Mouse (Mus musculus): ENCODE data around the gene Hoxc10. TPM values are rescaled to one million over a fixed set of nuclear protein-coding genes. Genes with fewer than 3 reads are reported as not detected.

The Hoxc10 gene
- polyA plus RNA-seq, 1 experiment from 2014 or later = not detected

DNA sequence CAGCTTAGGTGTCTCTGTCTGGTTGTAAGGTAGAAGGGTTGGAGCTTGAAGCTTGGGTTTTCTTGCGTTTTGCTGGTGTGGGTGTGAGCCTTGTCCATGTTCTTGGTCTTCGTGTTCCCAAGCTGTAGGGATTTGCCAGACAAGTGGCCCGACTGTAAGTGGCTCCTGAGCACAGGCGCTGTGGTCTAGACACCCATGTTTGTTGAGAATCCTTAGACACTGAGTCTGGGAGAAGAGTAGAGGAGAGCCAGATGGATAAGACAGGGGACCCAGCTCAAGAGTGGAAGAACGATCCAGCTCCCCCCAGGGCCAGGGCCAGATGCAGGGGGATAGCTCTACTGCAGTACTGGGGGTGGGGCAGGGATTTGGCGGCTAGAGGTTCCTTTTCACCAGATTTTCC, 6.2 kb downstream of the Hoxc10 start:
- WGBS = 0% methylated on average over 6 of the region's 6 CpGs
- no peaks in the 10 kb centered on the region for H3K4me1 ChIP-seq (ENCODE audit: control insufficient read depth, insufficient read depth, low read depth, low read length)
- H3K4me3 ChIP-seq (ENCODE audit: low read length) = no peak overlapping the region
- 0 out of 2 replicates have a peak, but pooled peaks cover 2% of the 10 kb centered on the region for H3K9me3 ChIP-seq (ENCODE audit: control insufficient read depth, low read length)
- H3K9ac ChIP-seq (ENCODE audit: low read depth, low read length) = no peak overlapping the region
- no peak for ATAC-seq
- H3K27me3 ChIP-seq (replicated peaks; ENCODE audit: control insufficient read depth, insufficient read depth, low read length) = peaks cover 85% of the 10 kb centered on the region
- no peaks in the 10 kb centered on the region for H3K36me3 ChIP-seq (ENCODE audit: control insufficient read depth, insufficient read depth, low read length)
- no peak overlapping the region for H3K4me2 ChIP-seq (ENCODE audit: low read length)
- H3K27ac ChIP-seq (ENCODE audit: low read depth, low read length) = no peak overlapping the region

DNA sequence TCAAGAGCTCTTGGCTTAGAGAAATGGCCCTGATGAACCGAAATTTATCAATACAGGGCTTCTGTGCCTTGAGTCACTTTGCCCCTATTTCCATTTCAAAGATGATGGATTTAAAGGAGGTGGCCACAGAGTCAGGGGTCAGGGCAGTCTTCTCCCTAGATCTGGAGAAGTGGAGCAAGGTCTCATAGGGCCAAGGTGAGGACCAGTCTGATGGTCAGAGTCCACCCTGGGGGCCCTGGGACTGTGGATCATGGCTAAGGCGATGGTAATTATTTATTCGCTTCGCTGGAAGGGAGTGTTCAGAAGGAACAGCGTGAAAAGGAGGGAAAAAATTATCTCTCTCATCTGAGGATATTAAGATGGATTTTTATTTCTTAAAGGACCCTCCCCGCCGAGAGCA, 8.4 kb downstream of the Hoxc10 start:
- WGBS = 4% methylated on average over 7 of the region's 7 CpGs
- Histone ChIP-seq H3K9me3 (ENCODE audit: control insufficient read depth, low read length) (0 out of 2 replicates have a peak, but pooled peaks cover 2% of the 10 kb centered on the region), H3K4me2 (ENCODE audit: low read length) (no peak overlapping the region), H3K4me3 (ENCODE audit: low read length) (no peak overlapping the region), H3K27me3 (replicated peaks; ENCODE audit: control insufficient read depth, insufficient read depth, low read length) (peaks cover 86% of the 10 kb centered on the region), H3K9ac (ENCODE audit: low read depth, low read length) (no peak overlapping the region), H3K4me1 (ENCODE audit: control insufficient read depth, insufficient read depth, low read depth, low read length) (no peaks in the 10 kb centered on the region), H3K27ac (ENCODE audit: low read depth, low read length) (no peak overlapping the region), H3K36me3 (ENCODE audit: control insufficient read depth, insufficient read depth, low read length) (no peaks in the 10 kb centered on the region)
- ATAC-seq = no peak

GRCm38 (mm10) chr15:102975688-102976111, 9.1 kb downstream of the Hoxc10 start:
- Histone ChIP-seq H3K27ac (ENCODE audit: low read depth, low read length) (no peak overlapping the region), H3K9ac (ENCODE audit: low read depth, low read length) (no peak overlapping the region), H3K4me2 (ENCODE audit: low read length) (no peak overlapping the region), H3K4me1 (ENCODE audit: control insufficient read depth, insufficient read depth, low read depth, low read length) (no peaks in the 10 kb centered on the region), H3K36me3 (ENCODE audit: control insufficient read depth, insufficient read depth, low read length) (no peaks in the 10 kb centered on the region), H3K4me3 (ENCODE audit: low read length) (no peak overlapping the region), H3K9me3 (ENCODE audit: control insufficient read depth, low read length) (0 out of 2 replicates have a peak, but pooled peaks cover 2% of the 10 kb centered on the region), H3K27me3 (replicated peaks; ENCODE audit: control insufficient read depth, insufficient read depth, low read length) (peaks cover 83% of the 10 kb centered on the region)
- no peak for ATAC-seq
- WGBS = 3% methylated on average over 21 of the region's 21 CpGs

GRCm38 (mm10) chr15:102976171-102976570, 9.6 kb downstream of the Hoxc10 start, which contains the start of gene Hoxc9:
Gene Hoxc9 (plus strand): TSS chr15:102976439.
- no peak for ATAC-seq
- H3K27me3 ChIP-seq (replicated peaks; ENCODE audit: control insufficient read depth, insufficient read depth, low read length) = peaks cover 78% of the 10 kb centered on the region
- no peak within 1 kb of the TSS for H3K4me2 ChIP-seq (ENCODE audit: low read length)
- 1% methylated on average over 20 of the region's 20 CpGs for WGBS
- H3K4me3 ChIP-seq (ENCODE audit: low read length) = no peak within 1 kb of the TSS
- H3K27ac ChIP-seq (ENCODE audit: low read depth, low read length) = no peak within 1 kb of the TSS
- H3K9ac ChIP-seq (ENCODE audit: low read depth, low read length) = no peak within 1 kb of the TSS
- no peaks in the 10 kb centered on the region for H3K4me1 ChIP-seq (ENCODE audit: control insufficient read depth, insufficient read depth, low read depth, low read length)
- H3K36me3 ChIP-seq (ENCODE audit: control insufficient read depth, insufficient read depth, low read length) = no peaks in the 10 kb centered on the region
- H3K9me3 ChIP-seq (ENCODE audit: control insufficient read depth, low read length) = 0 out of 2 replicates have a peak, but pooled peaks cover 2% of the 10 kb centered on the region

DNA sequence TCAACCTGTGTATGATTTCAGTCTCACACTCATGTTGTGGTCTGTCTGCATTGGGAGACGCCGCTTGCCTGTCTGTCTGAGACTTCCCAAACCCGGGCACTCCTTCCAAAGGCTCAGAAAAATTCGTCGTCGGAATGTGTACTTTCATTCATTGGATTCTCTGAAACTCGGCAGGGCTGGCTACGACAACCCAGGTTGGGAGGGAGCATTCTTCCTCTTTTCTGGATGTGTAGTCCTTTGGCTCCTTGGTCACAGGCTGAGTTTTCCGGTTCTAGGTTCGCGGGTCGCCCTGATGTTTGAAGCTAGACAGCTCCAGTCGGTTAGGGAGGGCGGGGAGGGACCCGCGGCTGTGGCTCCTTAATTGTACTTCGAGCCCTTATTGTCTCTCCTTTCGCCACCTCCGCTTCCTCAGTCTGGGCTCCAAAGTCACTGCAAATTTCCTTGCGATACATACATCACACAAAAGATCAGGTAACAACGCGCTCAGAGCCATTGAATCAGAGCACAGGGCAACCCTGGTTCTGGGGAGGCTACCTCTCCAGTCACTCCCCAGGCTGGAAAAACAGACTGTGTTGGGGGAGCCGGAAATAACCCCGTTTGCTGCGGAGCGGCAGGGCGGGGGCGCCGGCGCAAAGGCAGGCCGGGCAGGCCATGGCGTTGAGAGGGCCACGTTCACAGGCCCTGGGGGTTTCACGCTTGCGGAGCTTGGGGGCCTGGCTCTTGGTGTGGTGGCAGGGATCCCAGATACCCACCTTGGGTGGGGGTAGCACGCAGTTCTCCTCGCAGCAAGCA, 10.2 kb downstream of the Hoxc10 start:
- 1% methylated on average over 37 of the region's 37 CpGs for WGBS
- H3K36me3 ChIP-seq (ENCODE audit: control insufficient read depth, insufficient read depth, low read length) = no peaks in the 10 kb centered on the region
- H3K9ac ChIP-seq (ENCODE audit: low read depth, low read length) = no peak overlapping the region
- H3K4me3 ChIP-seq (ENCODE audit: low read length) = no peak overlapping the region
- no peak overlapping the region for H3K27ac ChIP-seq (ENCODE audit: low read depth, low read length)
- no peak overlapping the region for H3K4me2 ChIP-seq (ENCODE audit: low read length)
- 0 out of 2 replicates have a peak, but pooled peaks cover 2% of the 10 kb centered on the region for H3K9me3 ChIP-seq (ENCODE audit: control insufficient read depth, low read length)
- peaks cover 74% of the 10 kb centered on the region for H3K27me3 ChIP-seq (replicated peaks; ENCODE audit: control insufficient read depth, insufficient read depth, low read length)
- ATAC-seq = no peak
- H3K4me1 ChIP-seq (ENCODE audit: control insufficient read depth, insufficient read depth, low read depth, low read length) = peaks cover 1% of the 10 kb centered on the region

DNA sequence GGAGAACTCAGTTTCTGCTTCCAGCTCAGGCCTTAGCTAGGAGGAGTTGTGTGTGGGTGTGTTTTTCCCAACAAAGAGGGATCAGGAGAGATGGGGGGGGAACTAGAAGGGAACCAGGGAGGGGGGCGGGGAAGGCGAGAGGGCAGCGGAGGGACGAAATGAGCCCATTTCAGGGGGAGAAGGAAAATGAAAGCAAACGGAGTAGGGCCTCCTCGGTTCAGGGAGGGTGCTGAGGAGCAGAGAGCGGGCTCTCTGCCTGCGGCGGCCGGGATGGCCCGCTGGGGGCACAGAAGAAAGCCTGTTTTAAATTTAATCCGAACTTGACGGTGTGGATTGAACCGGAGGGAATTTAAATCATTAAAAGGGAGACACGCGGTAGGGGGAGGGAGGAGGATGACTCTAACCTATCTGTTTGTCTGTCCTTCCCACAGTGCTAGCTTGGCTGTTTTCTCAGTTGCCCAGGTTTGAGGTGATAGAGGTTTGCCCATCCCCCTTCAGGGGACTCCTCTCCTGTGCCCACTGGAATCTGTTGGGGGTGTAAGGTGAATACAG, 10.9 kb downstream of the Hoxc10 start:
- H3K27ac ChIP-seq (ENCODE audit: low read depth, low read length) = no peak overlapping the region
- no peak for ATAC-seq
- peaks cover 72% of the 10 kb centered on the region for H3K27me3 ChIP-seq (replicated peaks; ENCODE audit: control insufficient read depth, insufficient read depth, low read length)
- no peak overlapping the region for H3K4me2 ChIP-seq (ENCODE audit: low read length)
- no peaks in the 10 kb centered on the region for H3K36me3 ChIP-seq (ENCODE audit: control insufficient read depth, insufficient read depth, low read length)
- H3K4me3 ChIP-seq (ENCODE audit: low read length) = no peak overlapping the region
- H3K9me3 ChIP-seq (ENCODE audit: control insufficient read depth, low read length) = 0 out of 2 replicates have a peak, but pooled peaks cover 2% of the 10 kb centered on the region
- 3% methylated on average over 16 of the region's 16 CpGs for WGBS
- H3K4me1 ChIP-seq (ENCODE audit: control insufficient read depth, insufficient read depth, low read depth, low read length) = peaks cover 3% of the 10 kb centered on the region
- no peak overlapping the region for H3K9ac ChIP-seq (ENCODE audit: low read depth, low read length)

DNA sequence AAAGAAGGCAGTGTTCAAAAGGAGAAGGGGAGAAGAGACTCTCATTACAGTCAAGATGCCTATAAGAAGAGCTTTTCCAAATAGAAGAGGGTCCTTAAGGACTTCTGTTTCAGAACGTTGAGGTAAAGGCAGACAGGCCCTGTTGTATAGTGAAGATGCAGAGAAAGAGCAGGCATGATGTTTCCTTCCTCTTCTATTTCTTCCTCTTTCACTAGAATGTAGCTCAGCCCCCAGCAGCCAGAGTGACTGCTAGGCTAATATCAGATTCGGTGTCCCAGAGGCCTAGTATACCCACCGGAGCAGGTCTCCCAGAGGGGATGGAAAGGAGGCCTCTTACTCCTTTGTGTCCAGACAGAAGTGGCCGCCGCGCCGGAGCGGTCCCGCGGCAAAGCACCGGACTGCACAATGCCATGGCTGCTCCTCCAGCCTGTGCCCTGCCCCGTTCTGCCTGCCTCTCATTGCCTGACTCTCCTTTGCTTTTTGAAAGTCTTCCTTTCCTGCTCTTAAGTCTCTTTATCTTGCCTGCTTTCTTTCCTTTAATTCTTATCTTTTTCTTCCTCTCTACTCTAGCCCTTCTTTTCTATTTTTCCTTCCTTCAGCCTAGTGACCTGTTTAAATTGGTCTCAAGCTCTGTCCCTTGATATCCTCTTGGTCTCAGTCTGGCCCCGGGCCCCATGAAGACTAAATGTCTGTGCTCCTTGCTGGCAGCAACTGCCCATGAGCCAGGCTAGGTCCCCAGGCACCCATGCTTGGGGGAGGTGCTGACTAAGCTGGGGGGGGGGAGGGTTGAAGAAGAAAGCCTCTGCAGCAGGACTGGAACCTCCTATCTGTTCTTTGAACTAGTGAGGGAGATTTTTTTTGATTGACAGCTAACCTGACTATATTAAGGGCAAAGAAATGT, 12.3 kb downstream of the Hoxc10 start:
- Histone ChIP-seq H3K4me3 (ENCODE audit: low read length) (no peak overlapping the region), H3K27ac (ENCODE audit: low read depth, low read length) (no peak overlapping the region), H3K9ac (ENCODE audit: low read depth, low read length) (no peak overlapping the region), H3K36me3 (ENCODE audit: control insufficient read depth, insufficient read depth, low read length) (no peaks in the 10 kb centered on the region), H3K4me1 (ENCODE audit: control insufficient read depth, insufficient read depth, low read depth, low read length) (peaks cover 3% of the 10 kb centered on the region), H3K9me3 (ENCODE audit: control insufficient read depth, low read length) (no peaks in the 10 kb centered on the region), H3K27me3 (replicated peaks; ENCODE audit: control insufficient read depth, insufficient read depth, low read length) (peaks cover 70% of the 10 kb centered on the region), H3K4me2 (ENCODE audit: low read length) (no peak overlapping the region)
- 3% methylated on average over 13 of the region's 13 CpGs for WGBS
- no peak for ATAC-seq

- WGBS = 6% methylated on average over 1 of the region's 1 CpGs
- no peak overlapping the region for H3K27ac ChIP-seq (ENCODE audit: low read depth, low read length)
- peaks cover 70% of the 10 kb centered on the region for H3K27me3 ChIP-seq (replicated peaks; ENCODE audit: control insufficient read depth, insufficient read depth, low read length)
- peaks cover 3% of the 10 kb centered on the region for H3K4me1 ChIP-seq (ENCODE audit: control insufficient read depth, insufficient read depth, low read depth, low read length)
- no peaks in the 10 kb centered on the region for H3K9me3 ChIP-seq (ENCODE audit: control insufficient read depth, low read length)
- H3K36me3 ChIP-seq (ENCODE audit: control insufficient read depth, insufficient read depth, low read length) = no peaks in the 10 kb centered on the region
- no peak overlapping the region for H3K4me2 ChIP-seq (ENCODE audit: low read length)
- ATAC-seq = no peak
- no peak overlapping the region for H3K4me3 ChIP-seq (ENCODE audit: low read length)
- H3K9ac ChIP-seq (ENCODE audit: low read depth, low read length) = no peak overlapping the region
These were observed 13.3 kb downstream of the Hoxc10 start for GRCm38 (mm10) chr15:102979936-102980335.

GRCm38 (mm10) chr15:102980352-102980751, 13.8 kb downstream of the Hoxc10 start:
- WGBS = 4% methylated on average over 11 of the region's 11 CpGs
- Histone ChIP-seq H3K27me3 (replicated peaks; ENCODE audit: control insufficient read depth, insufficient read depth, low read length) (peaks cover 69% of the 10 kb centered on the region), H3K27ac (ENCODE audit: low read depth, low read length) (no peak overlapping the region), H3K4me2 (ENCODE audit: low read length) (no peak overlapping the region), H3K9ac (ENCODE audit: low read depth, low read length) (no peak overlapping the region), H3K9me3 (ENCODE audit: control insufficient read depth, low read length) (no peaks in the 10 kb centered on the region), H3K4me3 (ENCODE audit: low read length) (no peak overlapping the region), H3K4me1 (ENCODE audit: control insufficient read depth, insufficient read depth, low read depth, low read length) (peaks cover 3% of the 10 kb centered on the region), H3K36me3 (ENCODE audit: control insufficient read depth, insufficient read depth, low read length) (no peaks in the 10 kb centered on the region)
- no peak for ATAC-seq
